Mouse (Mus musculus): ENCODE results near the gene P3h4. TPM values are rescaled to one million over a fixed set of nuclear protein-coding genes. Genes with fewer than 3 reads are reported as not detected.

The P3h4 gene
- polyA plus RNA-seq, 1 experiment from 2014 or later = 29.1 TPM

- no peaks in the 10 kb centered on the region for H3K27me3 ChIP-seq
- TF ChIP-seq CTCF (IDR thresholded peaks at IDR 0.05) = no peak
- in situ Hi-C loops (cut with MboI; ENCODE audit: low pct_unique_long_range_greater_than_20kb) = loop anchor here (5.0 kb wide), 1 partner anchor 47 kb away; no protein-coding TSS in a partner anchor
- ATAC-seq (no peak), DNase-seq (ENCODE audit: low read depth, low spot score) (no peak)
- CTCF ChIA-PET = interaction anchor here (1.0 to 2.7 kb wide), 7 partner anchors 12 to 50 kb away, joined by 3 to 13 read pairs (median 8); partner anchors contain the start of gene Jup
- POLR2A ChIA-PET = no interaction called here
Observed at GRCm38 (mm10) chr11:100408835-100409462, 5.7 kb downstream of the P3h4 start.

- DNase-seq (ENCODE audit: low read depth, low spot score) (no peak), ATAC-seq (no peak)
- peak; percentile 92 for TF ChIP-seq CTCF (IDR thresholded peaks at IDR 0.05)
- POLR2A ChIA-PET = interaction anchor here (0.6 to 1.1 kb wide), 2 partner anchors 10 to 41 kb away, joined by 3 read pairs; partner anchors contain the start of gene Jup
- no peaks in the 10 kb centered on the region for H3K27me3 ChIP-seq
- in situ Hi-C loops (cut with MboI; ENCODE audit: low pct_unique_long_range_greater_than_20kb) = loop anchor here (5.0 kb wide), 1 partner anchor 46 kb away; no protein-coding TSS in a partner anchor
- CTCF ChIA-PET = interaction anchor here (1.0 to 2.7 kb wide), 8 partner anchors 11 to 49 kb away, joined by 3 to 13 read pairs (median 7); partner anchors contain the start of gene Jup
Observed at GRCm38 (mm10) chr11:100408076-100408834, 6.4 kb downstream of the P3h4 start.

GRCm38 (mm10) chr11:100406995-100407705, 7.5 kb downstream of the P3h4 start:
- no peak for TF ChIP-seq CTCF (IDR thresholded peaks at IDR 0.05)
- in situ Hi-C loops (cut with MboI; ENCODE audit: low pct_unique_long_range_greater_than_20kb) = loop anchor here (5.0 kb wide), 1 partner anchor 45 kb away; no protein-coding TSS in a partner anchor
- no peak for ATAC-seq
- ChIA-PET CTCF (interaction anchor here (0.7 to 2.7 kb wide), 7 partner anchors 10 to 48 kb away, joined by 3 to 13 read pairs (median 8); partner anchors contain the start of gene Jup), POLR2A (interaction anchor here (1.1 kb wide), 1 partner anchor 40 kb away, joined by 3 read pairs; no protein-coding TSS in a partner anchor)
- H3K27me3 ChIP-seq = no peaks in the 10 kb centered on the region
- DNase-seq (ENCODE audit: low read depth, low spot score) = no peak

- DNase-seq (ENCODE audit: low read depth, low spot score) = no peak
- ChIA-PET CTCF (interaction anchor here (2.7 kb wide), 1 partner anchor 44 kb away, joined by 13 read pairs; no protein-coding TSS in a partner anchor), POLR2A (no interaction called here)
- no peaks in the 10 kb centered on the region for H3K27me3 ChIP-seq
- TF ChIP-seq CTCF (IDR thresholded peaks at IDR 0.05) = no peak
- in situ Hi-C loops (cut with MboI; ENCODE audit: low pct_unique_long_range_greater_than_20kb) = loop anchor here (5.0 kb wide), 1 partner anchor 44 kb away; no protein-coding TSS in a partner anchor
- no peak for ATAC-seq
Observed at GRCm38 (mm10) chr11:100406273-100406672, 8.4 kb downstream of the P3h4 start.

GRCm38 (mm10) chr11:100404456-100405074, 10.1 kb downstream of the P3h4 start:
- no peaks in the 10 kb centered on the region for H3K27me3 ChIP-seq
- no peak for TF ChIP-seq CTCF (IDR thresholded peaks at IDR 0.05)
- in situ Hi-C loops (cut with MboI; ENCODE audit: low pct_unique_long_range_greater_than_20kb) = loop anchor here (5.0 kb wide), 1 partner anchor 42 kb away; no protein-coding TSS in a partner anchor
- ATAC-seq (no peak), DNase-seq (ENCODE audit: low read depth, low spot score) (no peak)
- ChIA-PET POLR2A (no interaction called here), CTCF (interaction anchor here (0.7 to 1.1 kb wide), 2 partner anchors 9 to 15 kb away, joined by 3 read pairs; no protein-coding TSS in a partner anchor)

- no peak for DNase-seq (ENCODE audit: low read depth, low spot score)
- POLR2A ChIA-PET = no interaction called here
- no peak for ATAC-seq
- in situ Hi-C loops (cut with MboI; ENCODE audit: low pct_unique_long_range_greater_than_20kb) = no loop called here
- TF ChIP-seq CTCF (IDR thresholded peaks at IDR 0.05) = no peak
- CTCF ChIA-PET = interaction anchor here (1.1 kb wide), 1 partner anchor 14 kb away, joined by 3 read pairs; no protein-coding TSS in a partner anchor
- no peaks in the 10 kb centered on the region for H3K27me3 ChIP-seq
Observed at GRCm38 (mm10) chr11:100403445-100404134, 11.0 kb downstream of the P3h4 start.

- in situ Hi-C loops (cut with MboI; ENCODE audit: low pct_unique_long_range_greater_than_20kb) = no loop called here
- DNase-seq (ENCODE audit: low read depth, low spot score) = no peak
- no peaks in the 10 kb centered on the region for H3K27me3 ChIP-seq
- no peak for TF ChIP-seq CTCF (IDR thresholded peaks at IDR 0.05)
- CTCF ChIA-PET = interaction anchor here (1.2 kb wide), 1 partner anchor 22 kb away, joined by 3 read pairs; no protein-coding TSS in a partner anchor
- no peak for ATAC-seq
- POLR2A ChIA-PET = no interaction called here
Observed at GRCm38 (mm10) chr11:100402682-100403081, 12.0 kb downstream of the P3h4 start.

GRCm38 (mm10) chr11:100402240-100402639, 12.4 kb downstream of the P3h4 start:
- TF ChIP-seq CTCF (IDR thresholded peaks at IDR 0.05) = no peak
- in situ Hi-C loops (cut with MboI; ENCODE audit: low pct_unique_long_range_greater_than_20kb) = no loop called here
- DNase-seq (ENCODE audit: low read depth, low spot score) (no peak), ATAC-seq (no peak)
- CTCF ChIA-PET = interaction anchor here (1.2 kb wide), 1 partner anchor 22 kb away, joined by 3 read pairs; no protein-coding TSS in a partner anchor
- H3K27me3 ChIP-seq = no peaks in the 10 kb centered on the region
- POLR2A ChIA-PET = no interaction called here

GRCm38 (mm10) chr11:100400842-100401241, 13.8 kb downstream of the P3h4 start:
- CTCF ChIA-PET = interaction anchor here (0.7 to 1.3 kb wide), 2 partner anchors 9 to 74 kb away, joined by 3 read pairs; no protein-coding TSS in a partner anchor
- no peaks in the 10 kb centered on the region for H3K27me3 ChIP-seq
- in situ Hi-C loops (cut with MboI; ENCODE audit: low pct_unique_long_range_greater_than_20kb) = no loop called here
- POLR2A ChIA-PET = no interaction called here
- ATAC-seq (no peak), DNase-seq (ENCODE audit: low read depth, low spot score) (no peak)
- TF ChIP-seq CTCF (IDR thresholded peaks at IDR 0.05) = no peak
